Mouse (Mus musculus): ENCODE measurements at regions not wholly inside any gene's neighbourhood (a gene's known extent, or its start where the extent isn't known, plus 50 kb on each side); places are given as distances from the start of the nearest gene placed in this dataset.
"Not testable (repeated sequence)": the region's sequence is repeated elsewhere in the genome, so short reads cannot be mapped to it uniquely, and the experiment has no call there.

DNA sequence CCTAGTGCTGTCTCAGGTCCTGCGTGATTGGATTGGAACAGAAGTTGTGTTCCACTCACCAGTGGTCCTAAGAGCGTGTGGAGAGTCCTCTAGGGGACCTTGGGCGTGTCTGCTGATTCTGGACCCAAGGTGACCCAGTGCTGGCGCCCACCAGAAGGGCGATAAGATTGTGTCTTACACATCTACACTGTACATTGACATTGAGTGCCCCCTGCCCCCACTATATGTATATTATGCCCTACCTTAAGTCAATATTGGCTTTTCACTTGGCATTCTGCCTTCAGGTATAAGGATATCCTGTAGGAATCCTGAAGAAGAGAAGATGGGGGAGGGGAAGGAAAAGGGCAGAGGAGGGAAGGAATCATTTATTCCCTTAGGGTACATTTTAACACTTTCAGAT lies 260.2 kb upstream of the Rgs17 start:
- H3K9me3 ChIP-seq: no peaks in the 10 kb centered on the region
- H3K4me3 ChIP-seq (replicated peaks): no peak overlapping the region
- no peak overlapping the region for H3K9ac ChIP-seq (replicated peaks)
- no peak overlapping the region for H3K27ac ChIP-seq
- H3K4me1 ChIP-seq (replicated peaks): no peaks in the 10 kb centered on the region
- ATAC-seq: no peak
- H3K4me2 ChIP-seq (replicated peaks): no peak overlapping the region
- no peaks in the 10 kb centered on the region for H3K36me3 ChIP-seq
- 93% methylated on average over 5 of the region's 5 CpGs for WGBS
- no peaks in the 10 kb centered on the region for H3K27me3 ChIP-seq

DNA sequence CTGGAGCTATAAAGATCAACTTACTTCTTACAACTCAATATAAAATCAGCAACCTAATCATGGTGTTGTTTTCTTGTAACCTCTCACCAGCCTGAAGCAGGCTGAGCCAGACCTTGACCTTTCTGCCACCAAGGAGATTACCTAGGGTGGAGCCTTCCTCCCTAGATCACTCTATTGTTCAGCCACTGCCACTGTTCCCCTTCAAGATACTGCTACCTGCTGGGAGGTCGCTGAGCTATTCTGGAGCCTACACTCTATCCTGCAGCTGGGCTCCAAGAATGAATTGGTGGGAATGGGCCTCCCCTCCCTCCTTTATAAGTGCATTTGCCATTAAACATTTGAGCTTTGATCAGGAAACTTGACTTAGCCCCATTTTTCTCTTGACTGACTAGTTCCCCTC lies 242.1 kb upstream of the Rgs17 start:
- H3K36me3 ChIP-seq; H3K9me3 ChIP-seq; H3K9ac ChIP-seq (replicated peaks); H3K27me3 ChIP-seq; H3K4me2 ChIP-seq (replicated peaks); H3K4me3 ChIP-seq (replicated peaks); H3K27ac ChIP-seq; H3K4me1 ChIP-seq (replicated peaks); ATAC-seq: not testable (repeated sequence)
- WGBS: 0% methylated on average over 1 of the region's 1 CpGs

DNA sequence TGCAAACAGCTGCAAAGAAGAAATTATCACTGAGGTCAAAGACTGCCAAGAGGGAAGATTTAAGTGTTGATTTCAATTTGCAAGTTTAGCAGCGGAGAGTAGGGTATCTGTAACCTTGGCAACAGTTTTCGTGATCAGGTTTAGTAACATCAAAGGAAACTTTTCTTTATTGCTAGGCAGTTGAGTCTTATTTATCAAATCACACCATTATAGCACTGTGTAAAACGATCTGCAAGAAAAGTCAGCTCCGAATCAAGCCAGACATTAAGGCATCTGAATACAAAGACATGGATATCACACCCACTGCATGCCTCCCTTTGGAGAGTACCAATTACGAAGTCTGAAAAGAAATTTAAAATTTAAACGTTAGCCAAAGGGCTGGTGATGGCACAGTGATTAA lies 234.7 kb upstream of the Rgs17 start:
- no peak overlapping the region for H3K9ac ChIP-seq (replicated peaks)
- no peaks in the 10 kb centered on the region for H3K4me1 ChIP-seq (replicated peaks)
- H3K27ac ChIP-seq: no peak overlapping the region
- no peaks in the 10 kb centered on the region for H3K36me3 ChIP-seq
- WGBS: 61% methylated on average over 6 of the region's 6 CpGs
- no peaks in the 10 kb centered on the region for H3K9me3 ChIP-seq
- H3K4me3 ChIP-seq (replicated peaks): no peak overlapping the region
- H3K4me2 ChIP-seq (replicated peaks): no peak overlapping the region
- H3K27me3 ChIP-seq: no peaks in the 10 kb centered on the region
- no peak for ATAC-seq

DNA sequence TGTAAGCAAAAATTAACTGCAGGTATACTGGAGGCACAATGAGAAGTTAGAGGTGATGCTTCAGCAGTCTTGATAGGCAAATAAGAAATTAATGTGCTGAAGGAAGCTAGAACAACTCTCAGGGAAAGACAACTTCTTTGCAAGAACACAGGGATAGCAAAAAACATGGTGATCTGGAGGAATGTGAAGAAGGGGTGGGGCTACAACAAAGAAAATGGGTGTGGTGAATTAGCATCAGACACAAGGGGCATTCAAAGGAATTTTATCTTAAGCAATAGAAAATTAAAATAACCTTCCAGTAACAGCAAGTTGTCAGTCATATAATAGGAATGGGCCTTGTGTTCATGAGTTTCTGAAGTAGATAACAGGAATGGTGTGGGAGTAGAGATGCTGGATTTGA lies 211.9 kb upstream of the Rgs17 start:
- Histone ChIP-seq H3K36me3 (no peaks in the 10 kb centered on the region), H3K27ac (no peak overlapping the region), H3K9me3 (no peaks in the 10 kb centered on the region), H3K4me2 (replicated peaks) (no peak overlapping the region), H3K4me3 (replicated peaks) (no peak overlapping the region), H3K27me3 (no peaks in the 10 kb centered on the region), H3K4me1 (replicated peaks) (no peaks in the 10 kb centered on the region), H3K9ac (replicated peaks) (no peak overlapping the region)
- no peak for ATAC-seq

DNA sequence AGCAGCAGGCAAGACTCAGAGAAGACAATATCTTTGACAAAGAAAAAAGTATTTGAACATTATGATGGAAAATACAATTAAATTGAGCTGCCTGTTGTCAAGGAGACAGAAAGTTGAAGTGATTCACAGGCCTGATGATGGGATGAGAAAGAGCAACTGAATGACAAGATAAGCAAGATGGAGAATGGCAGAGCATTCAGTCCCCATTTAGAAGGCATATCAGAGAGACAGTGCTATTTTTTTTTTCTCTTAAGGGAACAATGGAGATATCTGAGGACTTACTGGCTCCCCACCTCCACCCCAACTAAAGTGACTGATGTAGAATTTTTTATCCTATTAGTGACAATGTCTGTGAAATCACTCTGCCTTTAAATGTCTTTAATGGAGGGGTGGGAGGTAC lies 202.2 kb upstream of the Rgs17 start:
- not testable (repeated sequence) for H3K27ac ChIP-seq; H3K9ac ChIP-seq (replicated peaks); H3K4me3 ChIP-seq (replicated peaks); ATAC-seq; H3K9me3 ChIP-seq; H3K4me1 ChIP-seq (replicated peaks); H3K36me3 ChIP-seq; H3K4me2 ChIP-seq (replicated peaks); H3K27me3 ChIP-seq

DNA sequence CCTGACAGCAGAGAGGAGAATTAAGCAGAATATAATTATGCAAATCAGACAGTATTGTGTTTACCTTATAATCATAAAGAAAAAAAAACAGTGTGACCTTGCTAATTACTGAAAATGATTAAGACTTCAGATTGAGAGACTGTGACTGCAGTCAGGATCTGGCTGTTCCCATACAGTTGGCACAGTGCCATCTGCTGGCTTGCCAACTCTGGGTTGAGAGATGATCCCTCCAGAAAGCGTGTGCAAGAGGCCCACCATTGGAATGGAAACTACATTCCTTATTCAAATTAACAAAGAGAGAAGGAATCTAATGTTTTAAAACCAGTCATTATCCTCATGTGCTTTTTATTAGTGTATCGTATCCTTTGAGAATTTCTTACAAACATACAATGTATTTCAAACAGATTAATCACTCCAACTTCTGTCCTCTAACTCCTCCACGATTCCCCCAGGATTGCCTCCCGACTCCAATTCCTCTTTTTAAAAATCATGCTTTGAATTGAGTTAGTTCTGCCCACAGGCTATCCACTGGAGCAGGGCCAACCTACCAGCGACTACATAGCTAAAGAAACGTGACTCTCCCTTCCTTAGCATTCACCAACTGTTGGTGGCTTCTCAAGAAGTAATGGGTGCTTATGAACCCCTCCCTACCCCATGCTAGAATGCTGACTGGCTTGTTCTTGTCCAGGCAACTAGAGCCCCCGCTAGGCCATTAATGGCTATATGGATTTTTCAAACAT lies 192.9 kb upstream of the Rgs17 start:
- Histone ChIP-seq H3K9me3 (no peaks in the 10 kb centered on the region), H3K36me3 (no peaks in the 10 kb centered on the region), H3K4me2 (replicated peaks) (no peak overlapping the region), H3K27ac (no peak overlapping the region), H3K27me3 (no peaks in the 10 kb centered on the region), H3K4me1 (replicated peaks) (no peaks in the 10 kb centered on the region), H3K4me3 (replicated peaks) (no peak overlapping the region), H3K9ac (replicated peaks) (no peak overlapping the region)
- ATAC-seq: 0 out of 2 replicates have a peak, but pooled peaks have one; percentile 56
- WGBS: 81% methylated on average over 7 of the region's 7 CpGs
